Mouse (Mus musculus) embryonic facial prominence, embryonic 14.5 days (tissue): ENCODE measurements around the gene Rps19. TPM values are rescaled to one million over a fixed set of nuclear protein-coding genes. Genes with fewer than 3 reads are reported as not detected.
"Not testable (repeated sequence)": the region's sequence is repeated elsewhere in the genome, so short reads cannot be mapped to it uniquely, and the experiment has no call there.

ENCODE experiments used
- ATAC-seq: fragments of 200-750 bp; cut with Nextera tagmentation; 2 replicates; pipeline ENCODE4 v1.8.0; 2017; ENCODE audit warnings: low read depth, moderate number of reproducible peaks, moderate TSS enrichment
- DNase-seq: peaks from one replicate; pipeline ENCODE4 v3.0.0-alpha.2; 2015; ENCODE audit warnings: low spot score
- H3K27ac ChIP-seq: fragments of 300-500 bp; sonication (generic); replicated peaks from 2 replicates; pipeline ENCODE4 v1.5.1; 2014; ENCODE audit warnings: low read depth, mild to moderate bottlenecking, low read length, moderate library complexity
- H3K27me3 ChIP-seq: fragments of 300-500 bp; sonication (generic); replicated peaks from 2 replicates; pipeline ENCODE4 v1.6.1; 2014; ENCODE audit warnings: low read length; ENCODE audit not compliant: control insufficient read depth, insufficient read depth
- H3K36me3 ChIP-seq: fragments of 300-500 bp; sonication (generic); 2 replicates; pipeline ENCODE4 v1.6.1; 2014; ENCODE audit warnings: low read length, mixed read lengths; ENCODE audit not compliant: control insufficient read depth, insufficient read depth
- H3K4me1 ChIP-seq: fragments of 300-500 bp; sonication (generic); 2 replicates; pipeline ENCODE4 v1.6.1; 2014; ENCODE audit warnings: antibody characterized with exemption, low read length; ENCODE audit not compliant: control insufficient read depth, insufficient read depth
- H3K4me2 ChIP-seq: fragments of 300-500 bp; sonication (generic); 2 replicates; pipeline ENCODE4 v1.6.1; 2014; ENCODE audit warnings: low read depth, mild to moderate bottlenecking, low read length, moderate library complexity, mixed read lengths
- H3K4me3 ChIP-seq: fragments of 300-500 bp; sonication (generic); 2 replicates; pipeline ENCODE4 v1.5.1; 2014; ENCODE audit warnings: low read depth, mild to moderate bottlenecking, low read length
- H3K9ac ChIP-seq: fragments of 300-500 bp; sonication (generic); 2 replicates; pipeline ENCODE4 v1.6.1; 2014; ENCODE audit warnings: low read depth, mild to moderate bottlenecking, low read length, moderate library complexity, mixed read lengths
- H3K9me3 ChIP-seq: fragments of 300-500 bp; sonication (generic); 2 replicates; pipeline ENCODE4 v1.6.1; 2016; ENCODE audit warnings: low read length; ENCODE audit not compliant: control insufficient read depth
- whole genome bisulfite sequencing: fragments of 180-500 bp; shearing (Covaris S2); extraction: QIAGEN DNeasy Blood & Tissue Kit; methylation state at CpG from one replicate; pipeline ENCODE4 v1.1.7; 2014; 5-methylcytosine and 5-hydroxymethylcytosine counted together
- polyA plus RNA-seq: library from polyadenylated mRNA; unstranded; fragments of >200 nt; fragmentation: Nextera tagmentation; extraction: Ambion mirVana; gene quantifications from 2 replicates; pipeline ENCODE4 v1.2.1, GENCODE M21; 2014

Rps19 gene
- polyA plus RNA-seq, 1 experiment from 2014 or later = 3,017 TPM

GRCm38 (mm10) chr7:24891241-24892124, 7.3 kb downstream of the Rps19 start:
- Histone ChIP-seq H3K36me3 (peaks cover 51% of the 10 kb centered on the region), H3K27me3 (no peaks in the 10 kb centered on the region), H3K9ac (no peak overlapping the region), H3K4me1 (peaks cover 3% of the 10 kb centered on the region; the same call in 1 of the 2 replicates), H3K4me3 (no peak overlapping the region), H3K9me3 (no peaks in the 10 kb centered on the region), H3K4me2 (no peak overlapping the region), H3K27ac (no peak overlapping the region)
- ATAC-seq (no peak), DNase-seq (no peak)
- 63% methylated on average over 3 of the region's 3 CpGs for WGBS

GRCm38 (mm10) chr7:24892125-24892583, 8.0 kb downstream of the Rps19 start:
- H3K9me3 ChIP-seq = no peaks in the 10 kb centered on the region
- ATAC-seq (no peak), DNase-seq (no peak)
- H3K36me3 ChIP-seq = peaks cover 44% of the 10 kb centered on the region
- no peak overlapping the region for H3K27ac ChIP-seq
- H3K9ac ChIP-seq = no peak overlapping the region
- no peak overlapping the region for H3K4me3 ChIP-seq
- H3K4me1 ChIP-seq = no peaks in the 10 kb centered on the region
- H3K27me3 ChIP-seq = no peaks in the 10 kb centered on the region
- H3K4me2 ChIP-seq = no peak overlapping the region
- WGBS = 73% methylated on average over 2 of the region's 2 CpGs

- not testable (repeated sequence) for H3K4me3 ChIP-seq, H3K27me3 ChIP-seq, DNase-seq, H3K4me1 ChIP-seq, H3K9ac ChIP-seq, H3K9me3 ChIP-seq, ATAC-seq, H3K4me2 ChIP-seq, H3K27ac ChIP-seq, H3K36me3 ChIP-seq
- WGBS = 92% methylated on average over 2 of the region's 2 CpGs
These were observed 11.6 kb downstream of the Rps19 start for GRCm38 (mm10) chr7:24895749-24896148.

- no peak for DNase-seq
- peaks cover 3% of the 10 kb centered on the region for H3K36me3 ChIP-seq
- WGBS = 86% methylated on average over 8 of the region's 8 CpGs
These were observed 12.1 kb downstream of the Rps19 start for GRCm38 (mm10) chr7:24896269-24896668.

GRCm38 (mm10) chr7:24897224-24897623, 13.1 kb downstream of the Rps19 start, which contains the start of gene Cd79a:
TSS of gene Cd79a (plus strand) at chr7:24897381.
- Histone ChIP-seq H3K9ac (no peak within 1 kb of the TSS), H3K4me1 (peaks cover 4% of the 10 kb centered on the region; the same call in 1 of the 2 replicates), H3K4me2 (no peak within 1 kb of the TSS), H3K36me3 (no peaks in the 10 kb centered on the region), H3K27me3 (no peaks in the 10 kb centered on the region), H3K9me3 (no peaks in the 10 kb centered on the region), H3K27ac (no peak within 1 kb of the TSS), H3K4me3 (no peak within 1 kb of the TSS)
- no peak for DNase-seq
- 47% methylated on average over 11 of the region's 12 CpGs for WGBS
- no peak for ATAC-seq

More at GRCm38 (mm10) chr7:24896269-24896668, 12.1 kb downstream of the Rps19 start:
- Histone ChIP-seq H3K4me2 (no peak overlapping the region), H3K9me3 (no peaks in the 10 kb centered on the region), H3K27me3 (no peaks in the 10 kb centered on the region), H3K4me1 (no peaks in the 10 kb centered on the region), H3K27ac (no peak overlapping the region), H3K4me3 (no peak overlapping the region), H3K9ac (no peak overlapping the region)
- ATAC-seq = no peak

GRCm38 (mm10) chr7:24897959-24898358, 13.8 kb downstream of the Rps19 start:
- Histone ChIP-seq H3K4me2 (no peak overlapping the region), H3K9me3 (no peaks in the 10 kb centered on the region), H3K36me3 (no peaks in the 10 kb centered on the region), H3K27me3 (no peaks in the 10 kb centered on the region), H3K4me1 (peaks cover 7% of the 10 kb centered on the region; the same call in 1 of the 2 replicates), H3K9ac (no peak overlapping the region), H3K27ac (no peak overlapping the region), H3K4me3 (no peak overlapping the region)
- ATAC-seq = no peak
- WGBS = 80% methylated on average over 5 of the region's 5 CpGs
- no peak for DNase-seq

GRCm38 (mm10) chr7:24901114-24901513, 16.9 kb downstream of the Rps19 start:
- Histone ChIP-seq H3K27ac (no peak overlapping the region), H3K4me2 (no peak overlapping the region), H3K4me3 (no peak overlapping the region), H3K27me3 (no peaks in the 10 kb centered on the region), H3K4me1 (peaks cover 15% of the 10 kb centered on the region), H3K9ac (no peak overlapping the region), H3K9me3 (no peaks in the 10 kb centered on the region), H3K36me3 (no peaks in the 10 kb centered on the region; the same call in 1 of the 2 replicates)
- 71% methylated on average over 6 of the region's 6 CpGs for WGBS
- ATAC-seq (no peak), DNase-seq (no peak)

GRCm38 (mm10) chr7:24901842-24902241, 17.7 kb downstream of the Rps19 start:
- 63% methylated on average over 1 of the region's 1 CpGs for WGBS
- H3K4me2 ChIP-seq = peak overlapping the region; percentile 68
- H3K9ac ChIP-seq = peak overlapping the region; percentile 89
- peak overlapping the region; percentile 79; the same call in 1 of the 2 replicates for H3K27ac ChIP-seq
- H3K4me1 ChIP-seq = peaks cover 20% of the 10 kb centered on the region
- H3K27me3 ChIP-seq = no peaks in the 10 kb centered on the region
- H3K9me3 ChIP-seq = no peaks in the 10 kb centered on the region
- peak overlapping the region; percentile 78 for H3K4me3 ChIP-seq
- ATAC-seq (no peak), DNase-seq (no peak)
- H3K36me3 ChIP-seq = no peaks in the 10 kb centered on the region; the same call in 1 of the 2 replicates
